Mouse (Mus musculus): Measurements from ENCODE around the gene Pabpn1l.

- TF ChIP-seq CHD2 (IDR thresholded peaks at IDR 0.05; ENCODE audit: low read depth, low read length) (no peak), MAFK (IDR thresholded peaks at IDR 0.05; ENCODE audit: insufficient read depth, low read depth, low read length) (no peak), ZC3H11A (IDR thresholded peaks at IDR 0.05; ENCODE audit: borderline replicate concordance, low read depth, low read length) (no peak)
These were observed 29.3 kb downstream of the Pabpn1l start for GRCm38 (mm10) chr8:122593240-122593639.

Measured in ES-E14 (cell line).